Mouse (Mus musculus) brain, embryonic 14.5 days (tissue): ENCODE data around the gene Stambp.

Experiments used
- CTCF ChIP-seq: fragments of 200-500 bp; IDR thresholded peaks from 2 replicates; pipeline ENCODE4 v1.5.1; 2012; ENCODE audit warnings: inconsistent platforms, mild to moderate bottlenecking, moderate library complexity, borderline replicate concordance; ENCODE audit not compliant: insufficient read depth, insufficient read length; ENCODE audit errors: extremely low read depth
- POLR2A ChIP-seq: fragments of 200-500 bp; IDR thresholded peaks from 2 replicates; pipeline ENCODE4 v1.6.1; 2012; ENCODE audit warnings: mild to moderate bottlenecking, inconsistent platforms, borderline replicate concordance; ENCODE audit not compliant: poor library complexity, insufficient read depth, insufficient read length, severe bottlenecking; ENCODE audit errors: extremely low read depth

- TF ChIP-seq POLR2A, result no peak; the same call in 1 of the 2 replicates
- TF ChIP-seq CTCF, result no peak
Measured at GRCm38 (mm10) chr6:83571840-83572667, 475 bp downstream of the Stambp start.
